Mouse (Mus musculus): ENCODE measurements around the gene Gm9603. TPM values are rescaled to one million over a fixed set of nuclear protein-coding genes. Genes with fewer than 3 reads are reported as not detected.
"Not testable (repeated sequence)": the region's sequence is repeated elsewhere in the genome, so short reads cannot be mapped to it uniquely, and the experiment has no call there.

Gene Gm9603
- not detected in 2 replicates for polyA plus RNA-seq (2016; fragmentation: Nextera tagmentation; extraction: Ambion mirVana)

DNA sequence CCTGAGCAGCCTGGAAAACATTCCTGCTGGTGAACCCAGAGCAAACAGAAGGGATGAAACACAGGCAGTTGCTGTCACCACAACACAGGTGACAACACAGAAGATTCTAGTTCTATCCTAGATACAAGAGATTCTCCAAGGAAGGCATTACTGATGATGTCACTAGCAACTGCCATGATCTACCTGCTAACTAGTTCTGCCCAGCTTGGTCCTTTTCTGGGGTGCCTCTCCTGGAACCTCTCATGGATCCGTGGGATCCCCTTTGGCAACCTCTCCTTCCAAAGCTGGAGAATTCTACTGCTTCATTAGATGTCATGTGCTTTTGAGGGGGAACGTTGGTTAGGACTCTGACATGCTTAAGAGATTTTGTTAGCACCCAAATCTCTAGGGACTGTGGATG lies at the start of gene Gm9603:
TSS of gene Gm9603 (minus strand) at position 101 of the 400 bp plus-strand sequence.
- H3K9ac ChIP-seq; H3K36me3 ChIP-seq; H3K4me2 ChIP-seq; H3K27ac ChIP-seq (ENCODE audit: poor library complexity, severe bottlenecking); H3K4me3 ChIP-seq; H3K4me1 ChIP-seq (replicated peaks); ATAC-seq (ENCODE audit: insufficient number of reproducible peaks, low FRiP score); H3K9me3 ChIP-seq (replicated peaks); H3K27me3 ChIP-seq (replicated peaks): not testable (repeated sequence)
- no CpG with 5 or more reads among the region's 2 CpGs for WGBS

DNA sequence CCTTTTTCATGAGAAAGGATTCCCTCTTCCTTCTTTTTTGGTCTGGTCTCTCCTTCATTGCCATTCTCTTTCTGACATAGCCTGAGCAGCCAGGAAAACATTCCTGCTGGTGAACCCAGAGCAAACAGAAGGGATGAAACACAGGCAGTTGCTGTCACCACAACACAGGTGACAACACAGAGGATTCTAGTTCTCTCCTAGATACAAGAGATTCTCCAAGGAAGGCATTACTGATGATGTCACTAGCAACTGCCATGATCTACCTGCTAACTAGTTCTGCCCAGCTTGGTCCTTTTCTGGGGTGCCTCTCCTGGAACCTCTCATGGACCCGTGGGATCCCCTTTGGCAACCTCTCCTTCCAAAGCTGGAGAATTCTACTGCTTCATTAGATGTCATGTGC lies 54.3 kb downstream of the Gm9603 start, which contains the start of gene Gm8265:
TSS of gene Gm8265 (minus strand) at position 101 of the 400 bp plus-strand sequence.
- not testable (repeated sequence) for H3K4me1 ChIP-seq (replicated peaks); H3K4me2 ChIP-seq; H3K4me3 ChIP-seq; H3K27me3 ChIP-seq (replicated peaks); H3K27ac ChIP-seq (ENCODE audit: poor library complexity, severe bottlenecking); H3K9ac ChIP-seq; H3K9me3 ChIP-seq (replicated peaks); ATAC-seq (ENCODE audit: insufficient number of reproducible peaks, low FRiP score); H3K36me3 ChIP-seq
- WGBS = no CpG with 5 or more reads among the region's 1 CpGs

Other genes starting within 250 kb of the Gm9603 start
- gene Gm3194, start 232.0 kb downstream of the Gm9603 start, polyA plus RNA-seq (2016; fragmentation: Nextera tagmentation; extraction: Ambion mirVana) = 0.59 and 0.71 TPM in 2 replicates
- gene Gm8246, start 209.6 kb downstream of the Gm9603 start, polyA plus RNA-seq (2016; fragmentation: Nextera tagmentation; extraction: Ambion mirVana) = not detected in 2 replicates
- gene Gm3187, start 203.2 kb downstream of the Gm9603 start, polyA plus RNA-seq (2016; fragmentation: Nextera tagmentation; extraction: Ambion mirVana) = not detected in 2 replicates
- gene Gm3488, start 185.8 kb downstream of the Gm9603 start, polyA plus RNA-seq (2016; fragmentation: Nextera tagmentation; extraction: Ambion mirVana) = 1.4 and 1.5 TPM in 2 replicates
- gene Gm3532, start 149.0 kb downstream of the Gm9603 start, polyA plus RNA-seq (2016; fragmentation: Nextera tagmentation; extraction: Ambion mirVana) = not detected in 2 replicates
- gene Gm8265, start 54.4 kb downstream of the Gm9603 start, polyA plus RNA-seq (2016; fragmentation: Nextera tagmentation; extraction: Ambion mirVana) = not detected in 2 replicates
- not detected in 2 replicates for gene Gm3373, start 54.1 kb upstream of the Gm9603 start, polyA plus RNA-seq (2016; fragmentation: Nextera tagmentation; extraction: Ambion mirVana)
- 0.97 and 1.3 TPM in 2 replicates for gene Gm3383, start 120.5 kb upstream of the Gm9603 start, polyA plus RNA-seq (2016; fragmentation: Nextera tagmentation; extraction: Ambion mirVana)
- not detected in 2 replicates for gene Gm3424, start 142.9 kb upstream of the Gm9603 start, polyA plus RNA-seq (2016; fragmentation: Nextera tagmentation; extraction: Ambion mirVana)
- gene Gm8237, start 192.9 kb upstream of the Gm9603 start, polyA plus RNA-seq (2016; fragmentation: Nextera tagmentation; extraction: Ambion mirVana) = not detected in 2 replicates